Mouse (Mus musculus) MEL (cell line): ENCODE data around the gene Zdhhc7.

Experiments used
- CHD2 ChIP-seq: IDR thresholded peaks from 2 replicates; pipeline ENCODE4 v1.6.1; 2011; ENCODE audit warnings: low read length, improper control_type of control experiment
- CTCF ChIP-seq, 3 experiments: IDR thresholded peaks in 2 of 3; conservative IDR thresholded peaks in 1 of 3; 2 replicates each; pipeline ENCODE4 v1.5.1; 2011 to 2012; ENCODE audit warnings: low read length in 3 of 3, low read depth in 2 of 3, mild to moderate bottlenecking in 2 of 3, improper control_type of control experiment in 1 of 3, inconsistent platforms in 1 of 3, mixed read lengths in 1 of 3, moderate library complexity in 1 of 3; ENCODE audit not compliant: control insufficient read depth in 1 of 3, insufficient read depth in 1 of 3, poor library complexity in 1 of 3, severe bottlenecking in 1 of 3
- GATA1 ChIP-seq: IDR thresholded peaks from 2 replicates; pipeline ENCODE4 v1.6.1; 2011; ENCODE audit warnings: low read depth, low read length, improper control_type of control experiment
- MEF2A ChIP-seq: IDR thresholded peaks from 2 replicates; pipeline ENCODE4 v1.6.1; 2014; ENCODE audit warnings: low read depth, mild to moderate bottlenecking, inconsistent platforms, low read length, improper control_type of control experiment; ENCODE audit not compliant: poor library complexity, insufficient replicate concordance, severe bottlenecking; ENCODE audit errors: extremely low read depth
- NRF1 ChIP-seq: IDR thresholded peaks from 2 replicates; pipeline ENCODE4 v1.6.1; 2014; ENCODE audit warnings: low read depth, mild to moderate bottlenecking, inconsistent platforms, low read length, improper control_type of control experiment, moderate library complexity; ENCODE audit not compliant: poor library complexity, insufficient read depth, severe bottlenecking
- POLR2A ChIP-seq, 2 experiments: IDR thresholded peaks; 2 replicates each; pipeline ENCODE4 v1.6.1; 2011 to 2012; ENCODE audit warnings: low read length in 2 of 2, mild to moderate bottlenecking in 2 of 2, control low read depth in 1 of 2, improper control_type of control experiment in 1 of 2, low read depth in 1 of 2, moderate library complexity in 1 of 2; ENCODE audit not compliant: control insufficient read depth in 1 of 2, insufficient read depth in 1 of 2, poor library complexity in 1 of 2
- SIN3A ChIP-seq: IDR thresholded peaks from 2 replicates; pipeline ENCODE4 v1.6.1; 2012; ENCODE audit warnings: low read length, improper control_type of control experiment, inconsistent platforms
- SMC3 ChIP-seq: IDR thresholded peaks from 2 replicates; pipeline ENCODE4 v1.6.1; 2011; ENCODE audit warnings: low read depth, low read length, improper control_type of control experiment
- USF2 ChIP-seq, 2 experiments: IDR thresholded peaks; 2 replicates each; pipeline ENCODE4 v1.6.1; 2011 to 2012; ENCODE audit warnings: improper control_type of control experiment in 2 of 2, low read length in 2 of 2, borderline replicate concordance in 1 of 2, inconsistent platforms in 1 of 2, low read depth in 1 of 2, mild to moderate bottlenecking in 1 of 2; ENCODE audit not compliant: insufficient read depth in 1 of 2

GRCm38 (mm10) chr8:120075347-120075746 lies 25.9 kb downstream of the Zdhhc7 start:
- no peak for TF ChIP-seq NRF1
- no peak for TF ChIP-seq SMC3
- no peak for TF ChIP-seq POLR2A (IDR thresholded peaks at IDR 0.05; ENCODE audit: control insufficient read depth in 1 of 2, insufficient read depth in 1 of 2, low read depth in 1 of 2, low read length in 2 of 2, poor library complexity in 1 of 2)
- no peak for TF ChIP-seq CHD2
- no peak for TF ChIP-seq CTCF (IDR thresholded peaks at IDR 0.05 in 2 of 3, conservative IDR thresholded peaks at IDR 0.05 in 1 of 3; ENCODE audit: control insufficient read depth in 1 of 3, insufficient read depth in 1 of 3, low read depth in 2 of 3, low read length in 3 of 3, poor library complexity in 1 of 3, severe bottlenecking in 1 of 3)
- TF ChIP-seq GATA1, result no peak
- no peak for TF ChIP-seq SIN3A
- no peak for TF ChIP-seq USF2 (IDR thresholded peaks at IDR 0.05; ENCODE audit: borderline replicate concordance in 1 of 2, insufficient read depth in 1 of 2, low read depth in 1 of 2, low read length in 2 of 2)
- no peak for TF ChIP-seq MEF2A
